Mouse (Mus musculus) left cerebral cortex, adult 2 months (tissue): ENCODE results near the gene Ube2o. TPM values are rescaled to one million over a fixed set of nuclear protein-coding genes. Genes with fewer than 3 reads are reported as not detected.
"Not testable (repeated sequence)": the region's sequence is repeated elsewhere in the genome, so short reads cannot be mapped to it uniquely, and the experiment has no call there.

Experiments used
- DNase-seq, 2 experiments: peaks; one replicate each; pipeline ENCODE4 v3.0.0; 2021 to 2022; ENCODE audit warnings: low spot score in 2 of 2, mixed read lengths in 1 of 2; ENCODE audit errors: extremely low spot score in 1 of 2
- H3K27ac ChIP-seq: fragments of 200-600 bp; 2 replicates; pipeline ENCODE4 v1.8.1; 2022
- H3K4me3 ChIP-seq: fragments of 200-600 bp; 2 replicates; pipeline ENCODE4 v1.8.1; 2022
- CTCF ChIP-seq: fragments of 200-600 bp; IDR thresholded peaks from 2 replicates; pipeline ENCODE4 v1.8.1; 2022; ENCODE audit warnings: antibody characterized with exemption, mild to moderate bottlenecking, moderate library complexity
- intact Hi-C: fragments of 180-260 bp; cut with DNase I; formaldehyde crosslinking; loops from one replicate; pipeline ENCODE4 v1.15.1; 2025
- total RNA-seq, 2 experiments: library from RNA; stranded (reverse); gene quantifications; 2 replicates each; pipeline ENCODE4 v1.2.3; 2021

Ube2o gene
- total RNA-seq, 2 experiments from 2014 or later = 123 to 125 TPM

GRCm38 (mm10) chr11:116498596-116498995 lies 82.7 kb downstream of the Ube2o start:
- Histone ChIP-seq H3K27ac (no peak overlapping the region), H3K4me3 (no peak overlapping the region)
- DNase-seq = no peak
- intact Hi-C loops = no loop called here
- TF ChIP-seq CTCF = no peak

GRCm38 (mm10) chr11:116497313-116497712 lies 83.9 kb downstream of the Ube2o start:
- DNase-seq = no peak
- no peak overlapping the region for H3K4me3 ChIP-seq
- no peak overlapping the region for H3K27ac ChIP-seq
- intact Hi-C loops = no loop called here
- TF ChIP-seq CTCF = no peak

DNA sequence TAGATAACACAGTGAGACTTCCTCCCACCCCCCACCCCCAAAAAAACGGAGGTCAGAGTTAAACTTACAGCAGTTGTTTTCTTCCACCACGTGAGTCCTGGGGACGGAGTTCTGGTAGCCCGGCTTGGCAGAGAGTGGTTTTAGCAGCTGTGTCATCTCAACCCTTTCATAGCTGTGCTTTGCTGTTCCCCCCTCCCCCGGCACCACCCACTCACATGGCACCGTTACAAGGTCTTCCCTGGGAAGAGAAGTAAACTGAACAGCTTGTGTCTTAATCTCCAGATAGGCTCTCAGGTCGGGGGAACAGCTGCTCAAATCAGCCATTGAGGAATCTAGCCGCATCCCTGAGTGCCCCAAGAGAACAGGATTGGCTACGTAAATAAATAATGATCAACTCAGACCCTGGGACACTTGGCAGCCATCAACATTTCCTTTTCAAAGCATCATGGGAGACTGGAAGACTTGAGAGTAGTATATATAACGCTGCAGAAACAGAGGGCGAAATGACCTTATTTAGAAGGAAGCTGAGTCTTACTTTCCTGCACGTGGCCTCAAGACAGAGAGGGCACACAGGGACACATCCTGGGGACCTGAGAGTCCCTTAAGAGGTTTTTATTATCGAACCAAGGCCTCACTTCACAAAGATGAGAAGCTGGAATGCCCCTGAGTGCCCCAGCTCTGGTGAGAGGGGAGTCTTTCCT lies 86.6 kb downstream of the Ube2o start:
- DNase-seq = peak; percentile 60 to 72
- TF ChIP-seq CTCF = no peak
- H3K27ac ChIP-seq = peak overlapping the region; percentile 62
- H3K4me3 ChIP-seq = no peak overlapping the region
- intact Hi-C loops = no loop called here

- peak; percentile 69 for TF ChIP-seq CTCF
- Histone ChIP-seq H3K27ac (peak within 1 kb of the TSS; percentile 62), H3K4me3 (no peak within 1 kb of the TSS)
- intact Hi-C loops = no loop called here
- DNase-seq = peak in 1 of 2 experiments; percentile 27
Measured at GRCm38 (mm10) chr11:116493795-116494252, 87.4 kb downstream of the Ube2o start, which contains the start of gene Prpsap1. TSS of gene Prpsap1 (minus strand) at chr11:116494202.

DNA sequence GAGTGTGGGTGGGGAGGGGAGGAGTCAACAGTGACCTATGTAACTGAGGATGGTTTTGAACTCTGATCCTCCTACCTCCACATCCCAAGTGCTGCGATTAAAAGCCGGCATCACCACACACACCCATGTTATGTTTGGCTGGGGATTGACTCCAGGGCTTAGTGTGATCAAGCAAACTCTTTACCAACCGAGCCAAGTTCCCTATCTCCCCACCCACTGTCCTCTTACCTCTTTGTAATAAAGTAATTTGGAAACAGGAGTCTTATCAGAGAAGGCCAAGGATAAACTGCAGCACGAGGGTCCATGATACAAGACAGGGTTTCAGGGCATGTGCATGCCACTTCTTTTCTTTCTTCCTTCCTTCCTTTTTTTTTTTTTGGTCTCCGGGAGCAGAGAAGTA lies 88.1 kb downstream of the Ube2o start:
- no peak for DNase-seq
- no peak for TF ChIP-seq CTCF
- intact Hi-C loops = no loop called here
- H3K27ac ChIP-seq = no peak overlapping the region
- no peak overlapping the region for H3K4me3 ChIP-seq

DNA sequence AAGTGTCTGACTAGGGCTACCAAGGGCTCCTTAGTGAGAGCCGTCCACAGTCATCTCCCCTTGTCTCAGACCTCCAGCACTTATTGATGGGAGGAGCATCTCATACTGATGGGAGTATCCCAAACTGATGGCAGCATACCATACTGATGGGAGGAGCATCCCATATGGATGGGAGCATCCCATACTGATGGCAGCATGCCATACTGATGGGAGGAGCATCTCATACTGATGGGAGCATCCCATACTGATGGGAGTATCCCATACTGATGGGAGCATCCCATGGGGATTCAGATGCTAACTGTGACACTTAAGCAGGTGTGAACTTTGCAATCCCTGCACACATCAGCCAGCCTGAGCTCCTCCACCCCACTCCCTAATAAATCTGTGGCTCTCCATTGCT lies 88.7 kb downstream of the Ube2o start:
- intact Hi-C loops, DNase-seq, H3K27ac ChIP-seq, H3K4me3 ChIP-seq: not testable (repeated sequence)

- no peak for TF ChIP-seq CTCF
- Histone ChIP-seq H3K27ac (no peak overlapping the region), H3K4me3 (no peak overlapping the region)
- no peak for DNase-seq
- intact Hi-C loops = loop anchor here (2.0 kb wide), 1 partner anchor 41 kb away; no protein-coding TSS in a partner anchor
Measured at GRCm38 (mm10) chr11:116491338-116491737, 89.9 kb downstream of the Ube2o start.

DNA sequence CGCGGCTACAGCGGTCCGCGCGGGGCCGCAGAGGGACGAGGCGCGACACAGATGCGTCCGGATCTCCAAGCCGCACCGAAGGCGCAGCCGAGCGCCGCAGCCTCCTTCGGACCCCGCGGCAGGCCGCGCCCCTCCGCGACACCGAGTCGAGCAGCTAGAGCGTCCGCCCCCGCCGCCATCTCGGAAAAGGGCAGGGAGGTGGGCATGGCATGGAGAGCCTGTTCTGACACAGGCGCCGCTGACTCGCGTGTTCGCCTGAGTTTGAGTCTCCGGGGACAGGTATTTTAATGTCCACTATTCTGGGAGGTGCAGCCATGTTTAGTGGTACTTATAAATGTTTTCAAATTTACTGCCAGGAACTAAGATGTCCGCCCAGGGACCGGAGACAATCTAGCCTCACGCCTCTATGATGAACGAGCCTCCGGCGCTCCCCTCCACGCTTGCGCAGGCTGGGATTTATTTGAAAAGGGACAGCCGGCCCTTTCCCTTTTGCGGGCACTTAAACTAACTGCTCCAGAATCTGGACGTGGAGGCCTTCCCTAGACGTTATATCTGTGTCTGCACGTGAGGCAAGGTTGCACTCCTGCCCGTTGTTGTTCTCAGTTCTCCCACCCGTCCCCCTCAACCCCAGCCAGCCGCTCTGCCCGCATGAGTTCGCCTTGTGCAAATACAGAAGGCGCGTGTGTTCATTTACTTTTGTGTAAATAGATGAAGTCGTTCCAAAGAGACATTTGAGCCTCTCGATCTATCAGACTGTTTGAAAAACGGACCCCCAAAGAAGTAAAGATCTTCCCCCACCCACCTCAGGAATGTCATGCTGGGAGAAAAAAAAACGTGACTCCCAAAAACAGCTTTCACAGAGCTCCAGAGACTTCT lies 90.8 kb downstream of the Ube2o start:
- TF ChIP-seq CTCF = no peak
- Histone ChIP-seq H3K27ac (peak overlapping the region; percentile 95), H3K4me3 (peak overlapping the region; percentile 91)
- peak; percentile 85 to 88 for DNase-seq
- intact Hi-C loops = loop anchor here (2.0 kb wide), 1 partner anchor 42 kb away; no protein-coding TSS in a partner anchor

DNA sequence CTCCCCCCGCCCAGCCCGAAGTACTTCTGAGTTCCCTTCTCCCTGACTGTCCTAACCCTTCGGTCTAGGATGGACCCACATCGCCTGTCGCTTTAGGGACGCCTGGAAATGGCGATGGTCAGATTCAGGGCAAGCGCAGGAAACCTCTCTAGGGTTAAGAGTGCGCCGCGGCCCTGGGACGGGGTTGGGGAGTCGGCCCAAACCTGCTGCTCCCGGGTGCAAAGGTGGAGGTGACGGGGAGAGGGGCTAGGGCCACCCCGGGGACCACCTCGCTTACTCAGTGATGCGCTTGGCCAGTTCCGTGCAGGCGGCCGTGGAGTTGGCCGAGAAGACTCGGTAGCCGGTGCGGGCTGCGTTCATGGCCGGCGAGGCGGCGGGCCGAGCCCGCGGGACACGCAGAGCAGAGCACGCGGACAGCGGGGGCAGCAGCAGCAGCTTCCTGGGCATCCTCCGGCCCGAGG lies 91.4 kb downstream of the Ube2o start:
- no peak for TF ChIP-seq CTCF
- peak overlapping the region; percentile 95 for H3K27ac ChIP-seq
- H3K4me3 ChIP-seq = peak overlapping the region; percentile 91
- intact Hi-C loops = loop anchor here (2.0 kb wide), 1 partner anchor 43 kb away; no protein-coding TSS in a partner anchor
- no peak for DNase-seq

DNA sequence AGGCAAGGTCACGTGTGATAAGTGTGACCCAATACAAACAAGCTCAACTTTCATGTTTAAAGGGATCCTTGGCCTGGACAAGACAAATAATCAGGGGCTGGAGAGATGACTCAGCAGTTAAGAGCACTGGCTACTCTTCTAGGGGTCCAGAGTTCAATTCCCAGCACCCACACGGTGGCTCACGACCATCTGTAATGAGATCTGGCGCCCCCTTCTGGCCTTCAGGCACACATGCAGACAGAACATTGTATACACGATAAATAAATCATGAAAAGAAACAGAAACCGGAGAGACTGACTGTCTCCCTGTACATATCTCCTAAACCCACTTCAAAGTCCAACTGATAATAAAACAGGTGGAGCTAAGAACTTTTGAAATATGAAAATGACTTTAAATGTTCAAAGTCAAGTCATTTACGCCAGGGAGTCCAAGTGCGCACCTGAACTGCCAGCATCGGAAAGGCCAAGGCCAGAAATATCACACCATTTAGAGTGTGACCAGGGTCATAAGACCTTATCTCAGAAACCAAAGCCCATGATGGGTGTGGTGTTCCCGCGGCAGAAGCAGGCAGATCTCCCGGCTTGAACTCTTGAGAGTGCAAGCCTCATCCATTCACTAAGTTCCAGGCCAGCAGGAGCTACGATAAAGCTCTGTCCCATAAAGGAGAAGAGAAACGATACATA lies 92.4 kb downstream of the Ube2o start:
- DNase-seq = no peak
- intact Hi-C loops = no loop called here
- peak; percentile 48 for TF ChIP-seq CTCF
- no peak overlapping the region for H3K27ac ChIP-seq
- H3K4me3 ChIP-seq = peak overlapping the region; percentile 91

DNA sequence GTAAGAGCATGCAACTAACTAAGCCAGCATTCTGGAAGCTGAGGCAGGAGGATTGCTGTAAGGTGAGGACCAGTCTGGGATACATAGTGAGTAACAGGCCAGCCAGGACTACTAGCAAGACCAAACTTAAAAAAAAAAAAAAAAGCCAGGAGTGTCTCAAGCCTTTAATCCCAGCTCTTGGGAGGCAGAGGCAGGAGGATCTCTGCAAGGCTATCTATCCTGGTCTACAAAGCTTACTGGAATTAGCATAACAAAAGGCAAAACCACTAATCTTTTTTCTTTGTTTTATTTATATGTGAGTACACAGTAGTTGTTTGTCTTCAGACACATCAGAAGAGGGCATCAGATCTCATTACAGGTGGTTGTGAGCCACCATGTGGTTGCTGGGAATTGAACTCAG lies 93.0 kb downstream of the Ube2o start:
- TF ChIP-seq CTCF = no peak
- DNase-seq = no peak
- intact Hi-C loops = no loop called here
- Histone ChIP-seq H3K4me3 (no peak overlapping the region), H3K27ac (no peak overlapping the region)

Other genes starting within 250 kb of the Ube2o start
- gene Foxj1, start 246.0 kb downstream of the Ube2o start, total RNA-seq = 1 to 10 TPM; 4.2 to 4.4 TPM
- gene Rnf157, start 168.4 kb downstream of the Ube2o start, total RNA-seq = 100 to 1,000 TPM; 256 to 285 TPM
- 10 to 100 TPM; 27.2 to 28.0 TPM for gene Ubald2, start 147.4 kb downstream of the Ube2o start, total RNA-seq
- gene Qrich2, start 115.2 kb downstream of the Ube2o start, total RNA-seq = under 1 TPM in 1 of 2 experiments, not detected in 1; 0.16 TPM
- 10 to 100 TPM; 78.3 to 85.6 TPM for gene Prpsap1, start 87.2 kb downstream of the Ube2o start, total RNA-seq
- 1 to 10 TPM; 6.1 to 6.8 TPM for gene Sphk1, start 50.5 kb downstream of the Ube2o start, total RNA-seq
- gene Aanat, start 5.0 kb upstream of the Ube2o start, total RNA-seq = 1 to 10 TPM; 1.3 to 2.2 TPM
- gene Rhbdf2, start 45.6 kb upstream of the Ube2o start, total RNA-seq = 1 to 10 TPM; 1.9 to 2.0 TPM
- gene Prcd, start 72.1 kb upstream of the Ube2o start, total RNA-seq = 1 to 10 TPM; 5.4 to 5.8 TPM
- gene Cygb, start 72.9 kb upstream of the Ube2o start, total RNA-seq = 10 to 100 TPM; 42.8 to 45.3 TPM
- gene St6galnac1, start 194.1 kb upstream of the Ube2o start, total RNA-seq = not detected
- 10 to 100 TPM; 15.3 to 22.5 TPM for gene Mxra7, start 246.6 kb upstream of the Ube2o start, total RNA-seq